9 mouse cellular contexts compared by ENCODE assay signal in the genomic region with DNA sequence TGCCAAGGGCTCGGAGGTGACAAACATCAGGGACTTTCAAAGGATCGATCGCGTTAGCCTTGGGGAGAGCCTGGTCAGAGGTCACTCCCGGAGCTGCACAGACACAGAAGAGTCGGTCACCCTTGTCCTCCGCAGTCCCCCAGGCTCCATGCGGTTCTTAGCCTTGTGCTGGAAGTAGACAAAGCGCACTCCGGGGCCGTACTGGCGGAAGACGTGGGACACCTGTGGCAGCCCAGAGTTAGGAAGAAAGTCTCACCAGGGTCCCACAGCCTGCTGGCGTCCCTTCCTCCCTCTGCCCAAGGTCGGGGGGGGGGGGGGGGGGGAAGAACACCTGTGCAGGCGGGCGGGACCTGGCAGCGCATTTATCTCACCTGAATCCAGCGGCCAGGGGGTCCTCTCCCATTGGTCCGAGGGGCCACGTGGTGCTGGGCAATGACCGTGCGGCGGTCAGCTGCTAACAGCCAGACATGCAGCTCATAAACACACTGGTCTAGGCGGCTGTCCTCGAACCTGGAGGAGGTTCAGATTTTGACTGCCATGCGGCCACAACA. TPM values are rescaled to one million over a fixed set of nuclear protein-coding genes. Genes with fewer than 3 reads are reported as not detected.
A peak's percentile ranks its signal among the peaks of the same experiment; 100 is the strongest.
DNase-seq lines count a peak whose midpoint lies in the region; ATAC-seq and TF ChIP-seq lines count a peak whose summit lies in the region.
"Had no signal": no experiment of that assay in that cellular context is flagged by ENCODE, and none has a peak within 500 bp of the region (broad histone marks: within the 10 kb centered on the region; RNA-seq: fewer than 3 reads in every experiment).

No protein-coding gene starts in this region.

- intact Hi-C loops in left cerebral cortex, adult 2 months (cut with DNase I) = no loop called here
- intact Hi-C loops in left cerebral cortex, postnatal 25 days (cut with DNase I) = no loop called here

- TF ChIP-seq CTCF in left cerebral cortex, adult 2 months (IDR thresholded peaks at IDR 0.05) = no peak

- H3K9ac ChIP-seq in lung, embryonic 15.5 days = 0 out of 2 replicates have a peak overlapping the region, but pooled peaks have one; percentile 7
- no peak overlapping the region for H3K9ac ChIP-seq in hindbrain, embryonic 15.5 days
- no peak overlapping the region for H3K9ac ChIP-seq in limb, embryonic 13.5 days
- no peak overlapping the region for H3K9ac ChIP-seq in stomach, embryonic 14.5 days (replicated peaks; ENCODE audit: low read depth, low read length)

- WGBS in lung, embryonic 15.5 days = 4% methylated on average over 25 of the region's 27 CpGs
- WGBS in hindbrain, embryonic 15.5 days = 2% methylated on average over 26 of the region's 27 CpGs
- WGBS in limb, embryonic 13.5 days = 2% methylated on average over 24 of the region's 27 CpGs
- WGBS in stomach, embryonic 14.5 days = 5% methylated on average over 24 of the region's 27 CpGs

- DNase-seq in lung, adult 18-20 months = no peak
- no peak for DNase-seq in left cerebral cortex, adult 2 months (ENCODE audit: extremely low spot score in 1 of 2, low spot score in 2 of 2)
- no peak for DNase-seq in right cerebral cortex, adult 18-20 months
- DNase-seq in left cerebral cortex, postnatal 25 days (ENCODE audit: low spot score in 2 of 2) = no peak
- DNase-seq: layer of hippocampus, postnatal 36 days had no signal

- ATAC-seq in lung, embryonic 15.5 days (ENCODE audit: borderline replicate concordance, extremely low read depth, low FRiP score, low TSS enrichment) = no peak
- ATAC-seq in hindbrain, embryonic 15.5 days (ENCODE audit: low FRiP score, low read depth) = 0 out of 2 replicates have a peak, but pooled peaks have one; percentile 3
- no peak for ATAC-seq in limb, embryonic 13.5 days (ENCODE audit: low FRiP score, low read depth)
- ATAC-seq in stomach, embryonic 14.5 days (ENCODE audit: insufficient number of reproducible peaks, insufficient read depth, low FRiP score, low read depth) = peak; percentile 68

- peak overlapping the region; percentile 54 for H3K4me2 ChIP-seq in lung, embryonic 15.5 days
- H3K4me2 ChIP-seq in hindbrain, embryonic 15.5 days = peak overlapping the region; percentile 53
- H3K4me2 ChIP-seq in limb, embryonic 13.5 days (replicated peaks) = peak overlapping the region; percentile 41
- H3K4me2 ChIP-seq in stomach, embryonic 14.5 days (replicated peaks; ENCODE audit: low read depth, low read length) = peak overlapping the region; percentile 34

- H3K4me1 ChIP-seq in lung, embryonic 15.5 days = peaks cover 14% of the 10 kb centered on the region
- peaks cover 23% of the 10 kb centered on the region for H3K4me1 ChIP-seq in hindbrain, embryonic 15.5 days (replicated peaks)
- peaks cover 19% of the 10 kb centered on the region for H3K4me1 ChIP-seq in limb, embryonic 13.5 days
- peaks cover 9% of the 10 kb centered on the region; the same call in 1 of the 2 replicates for H3K4me1 ChIP-seq in stomach, embryonic 14.5 days (ENCODE audit: control insufficient read depth, insufficient read depth, low read length)

- peak overlapping the region; percentile 19 for H3K4me3 ChIP-seq in lung, embryonic 15.5 days
- H3K4me3 ChIP-seq in hindbrain, embryonic 15.5 days = peak overlapping the region; percentile 26
- H3K4me3 ChIP-seq in limb, embryonic 13.5 days = peak overlapping the region; percentile 12; the same call in 1 of the 2 replicates
- H3K4me3 ChIP-seq in stomach, embryonic 14.5 days (ENCODE audit: low read depth, low read length) = peak overlapping the region; percentile 7; the same call in 1 of the 2 replicates
- no peak overlapping the region for H3K4me3 ChIP-seq in left cerebral cortex, adult 2 months

- no peak overlapping the region for H3K27ac ChIP-seq in lung, embryonic 15.5 days
- H3K27ac ChIP-seq in hindbrain, embryonic 15.5 days (replicated peaks) = no peak overlapping the region
- H3K27ac ChIP-seq in limb, embryonic 13.5 days = no peak overlapping the region
- H3K27ac ChIP-seq in stomach, embryonic 14.5 days (ENCODE audit: low read length) = no peak overlapping the region
- H3K27ac ChIP-seq in left cerebral cortex, adult 2 months = no peak overlapping the region

- H3K27me3 ChIP-seq in lung, embryonic 15.5 days = peaks cover 37% of the 10 kb centered on the region
- H3K27me3 ChIP-seq in hindbrain, embryonic 15.5 days = peaks cover 35% of the 10 kb centered on the region
- peaks cover 55% of the 10 kb centered on the region for H3K27me3 ChIP-seq in limb, embryonic 13.5 days
- no peaks in the 10 kb centered on the region for H3K27me3 ChIP-seq in stomach, embryonic 14.5 days (ENCODE audit: control insufficient read depth, insufficient read depth, low read length)

- no peaks in the 10 kb centered on the region for H3K36me3 ChIP-seq in lung, embryonic 15.5 days
- no peaks in the 10 kb centered on the region for H3K36me3 ChIP-seq in hindbrain, embryonic 15.5 days
- H3K36me3 ChIP-seq in limb, embryonic 13.5 days = no peaks in the 10 kb centered on the region
- no peaks in the 10 kb centered on the region for H3K36me3 ChIP-seq in stomach, embryonic 14.5 days (ENCODE audit: control insufficient read depth, insufficient read depth, low read length)

- no peaks in the 10 kb centered on the region for H3K9me3 ChIP-seq in lung, embryonic 15.5 days
- H3K9me3 ChIP-seq in hindbrain, embryonic 15.5 days = no peaks in the 10 kb centered on the region
- no peaks in the 10 kb centered on the region for H3K9me3 ChIP-seq in limb, embryonic 13.5 days
- no peaks in the 10 kb centered on the region for H3K9me3 ChIP-seq in stomach, embryonic 14.5 days (ENCODE audit: control insufficient read depth, low read depth, low read length)

RNA-seq across cellular contexts. Expression of a gene that starts 2.9 kb away (rescaled TPM):
- not detected in 2 replicates for polyA plus RNA-seq in lung, embryonic 15.5 days (2015; fragmentation: Nextera tagmentation; extraction: Ambion mirVana)
- polyA plus RNA-seq in hindbrain, embryonic 15.5 days (2015; fragmentation: Nextera tagmentation; extraction: Ambion mirVana) = 0.19 TPM in 1 of 2 replicates, not detected in the other
- polyA plus RNA-seq in limb, embryonic 13.5 days (2015; fragmentation: Nextera tagmentation; extraction: Ambion mirVana) = not detected in 2 replicates
- polyA plus RNA-seq in stomach, embryonic 14.5 days (2014; fragmentation: Nextera tagmentation; extraction: Ambion mirVana) = not detected in 2 replicates
- total RNA-seq in left cerebral cortex, adult 2 months (2021) = under 1 TPM in 1 of 2 experiments, not detected in 1; 0.30 TPM
- total RNA-seq in left cerebral cortex, postnatal 25 days (2021) = under 1 TPM; 0.46 to 0.50 TPM

RNA-seq across cellular contexts. Expression of a gene that starts 3.4 kb away (rescaled TPM):
- polyA plus RNA-seq in lung, embryonic 15.5 days (2015; fragmentation: Nextera tagmentation; extraction: Ambion mirVana) = 0.53 TPM in 1 of 2 replicates, not detected in the other
- not detected in 2 replicates for polyA plus RNA-seq in hindbrain, embryonic 15.5 days (2015; fragmentation: Nextera tagmentation; extraction: Ambion mirVana)
- not detected in 2 replicates for polyA plus RNA-seq in limb, embryonic 13.5 days (2015; fragmentation: Nextera tagmentation; extraction: Ambion mirVana)
- 0.49 and 1.0 TPM in 2 replicates for polyA plus RNA-seq in stomach, embryonic 14.5 days (2014; fragmentation: Nextera tagmentation; extraction: Ambion mirVana)
- total RNA-seq in left cerebral cortex, adult 2 months (2021) = not detected
- not detected for total RNA-seq in left cerebral cortex, postnatal 25 days (2021)
- total RNA-seq: layer of hippocampus, postnatal 36 days had no signal

RNA-seq across cellular contexts. Expression of a gene that starts 21.5 kb away (rescaled TPM):
- not detected in 2 replicates for polyA plus RNA-seq in lung, embryonic 15.5 days (2015; fragmentation: Nextera tagmentation; extraction: Ambion mirVana)
- polyA plus RNA-seq in hindbrain, embryonic 15.5 days (2015; fragmentation: Nextera tagmentation; extraction: Ambion mirVana) = not detected in 2 replicates
- not detected in 2 replicates for polyA plus RNA-seq in limb, embryonic 13.5 days (2015; fragmentation: Nextera tagmentation; extraction: Ambion mirVana)
- polyA plus RNA-seq in stomach, embryonic 14.5 days (2014; fragmentation: Nextera tagmentation; extraction: Ambion mirVana) = not detected in 2 replicates
- total RNA-seq in left cerebral cortex, adult 2 months (2021) = not detected
- not detected for total RNA-seq in left cerebral cortex, postnatal 25 days (2021)
- total RNA-seq: layer of hippocampus, postnatal 36 days had no signal

RNA-seq across cellular contexts. Expression of a gene that starts 33.9 kb away (rescaled TPM):
- polyA plus RNA-seq in lung, embryonic 15.5 days (2015; fragmentation: Nextera tagmentation; extraction: Ambion mirVana) = not detected in 2 replicates
- not detected in 2 replicates for polyA plus RNA-seq in hindbrain, embryonic 15.5 days (2015; fragmentation: Nextera tagmentation; extraction: Ambion mirVana)
- polyA plus RNA-seq in limb, embryonic 13.5 days (2015; fragmentation: Nextera tagmentation; extraction: Ambion mirVana) = not detected in 2 replicates
- polyA plus RNA-seq in stomach, embryonic 14.5 days (2014; fragmentation: Nextera tagmentation; extraction: Ambion mirVana) = not detected in 2 replicates
- total RNA-seq in left cerebral cortex, adult 2 months (2021) = not detected
- total RNA-seq in left cerebral cortex, postnatal 25 days (2021) = not detected
- total RNA-seq: layer of hippocampus, postnatal 36 days had no signal

RNA-seq across cellular contexts. Expression of a gene that starts 53.8 kb away (rescaled TPM):
- polyA plus RNA-seq in lung, embryonic 15.5 days (2015; fragmentation: Nextera tagmentation; extraction: Ambion mirVana) = 21.3 and 21.6 TPM in 2 replicates
- 23.3 and 28.1 TPM in 2 replicates for polyA plus RNA-seq in hindbrain, embryonic 15.5 days (2015; fragmentation: Nextera tagmentation; extraction: Ambion mirVana)
- 26.7 and 31.7 TPM in 2 replicates for polyA plus RNA-seq in limb, embryonic 13.5 days (2015; fragmentation: Nextera tagmentation; extraction: Ambion mirVana)
- polyA plus RNA-seq in stomach, embryonic 14.5 days (2014; fragmentation: Nextera tagmentation; extraction: Ambion mirVana) = 23.7 and 25.8 TPM in 2 replicates
- 10 to 100 TPM; 74.9 to 78.9 TPM for total RNA-seq in left cerebral cortex, adult 2 months (2021)
- total RNA-seq in left cerebral cortex, postnatal 25 days (2021) = 10 to 100 TPM; 65.2 to 68.7 TPM

Comparison
In these comparisons a context has a peak if more than half of its experiments do, and no peak if none do; other contexts are left out.
1. ATAC-seq: peak in hindbrain, embryonic 15.5 days (single experiment) and stomach, embryonic 14.5 days (single experiment); none in lung, embryonic 15.5 days (single experiment) and limb, embryonic 13.5 days (single experiment).
2. Peak in every context shown above with its lines, with median percentiles within 50 percentile points of each other: H3K4me2 ChIP-seq.